Mouse (Mus musculus) layer of hippocampus, adult 9-11 months (tissue): ENCODE data around the gene Arl8a.
A peak's percentile ranks its signal among the peaks of the same experiment; 100 is the strongest.

Source experiments
- DNase-seq: peaks from one replicate; pipeline ENCODE4 v3.0.0; 2022

Gene Arl8a

DNA sequence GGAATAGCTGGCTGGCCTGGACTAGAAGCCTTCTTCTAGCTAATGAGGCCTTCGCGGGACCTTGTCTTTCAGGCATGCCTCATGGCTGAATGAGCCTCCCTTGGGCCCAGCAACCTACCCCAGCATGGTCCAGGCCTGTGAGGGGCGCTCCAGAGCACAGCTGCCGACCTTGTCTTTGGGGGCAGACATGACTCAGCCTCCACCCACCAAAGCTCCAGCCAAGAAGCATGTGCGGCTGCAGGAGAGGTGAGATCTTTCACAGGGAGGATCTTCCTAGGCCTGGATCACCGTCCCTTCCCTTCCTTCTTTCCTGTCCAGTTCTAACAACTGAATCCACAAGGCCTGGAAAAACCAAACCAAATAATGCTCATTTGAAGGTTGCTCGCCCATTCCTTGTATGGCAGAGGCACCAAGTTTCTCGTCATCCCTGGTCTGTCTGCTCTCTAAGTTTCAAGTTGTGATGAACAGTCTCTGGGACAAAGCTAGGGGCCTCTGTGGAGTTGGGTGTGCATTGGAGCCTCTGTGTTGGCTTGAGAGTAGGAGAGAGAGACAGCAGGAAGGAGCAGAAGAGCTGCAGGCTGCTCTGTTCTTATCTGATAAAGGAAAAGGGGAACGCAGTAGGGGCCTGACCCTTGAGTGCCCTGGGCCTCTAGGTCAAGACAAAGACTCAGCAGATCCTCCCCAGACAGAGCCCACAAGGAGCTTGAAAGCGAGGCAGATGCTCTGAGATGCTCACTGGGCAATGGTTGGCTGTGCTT is 12.8 kb upstream of the Arl8a start:
- DNase-seq = no peak

DNA sequence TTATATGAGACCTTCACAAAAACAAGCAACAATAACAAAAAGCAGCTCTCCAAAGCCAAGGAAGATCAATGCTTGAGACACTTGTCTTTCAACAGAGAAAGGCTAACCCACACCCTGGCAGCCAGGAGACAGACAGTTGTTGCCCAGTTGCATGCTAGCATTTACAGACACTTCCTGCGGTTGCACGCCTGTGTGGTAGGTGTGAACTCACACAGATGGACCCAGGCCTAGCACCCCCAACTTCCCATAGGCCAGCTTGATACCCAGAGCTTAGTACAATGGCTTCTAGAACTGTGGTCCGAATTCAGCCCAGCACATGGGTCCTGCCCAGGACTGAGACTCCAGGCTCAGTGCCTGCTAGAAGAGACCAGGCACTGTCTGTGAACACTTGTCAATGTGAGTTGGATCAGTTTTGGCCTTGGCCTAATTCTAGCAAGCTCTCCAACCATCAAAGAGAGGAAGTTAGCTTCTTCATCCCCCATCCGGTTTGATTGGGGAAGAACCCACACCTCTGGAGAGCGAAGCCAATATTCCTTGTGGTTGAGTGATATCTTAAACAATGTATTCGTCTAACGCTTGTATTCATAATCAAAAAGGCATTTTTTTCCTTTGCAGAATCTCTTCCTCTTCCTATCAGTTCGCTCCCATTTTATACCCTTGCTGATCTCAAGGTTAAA is 11.4 kb upstream of the Arl8a start:
- no peak for DNase-seq

DNA sequence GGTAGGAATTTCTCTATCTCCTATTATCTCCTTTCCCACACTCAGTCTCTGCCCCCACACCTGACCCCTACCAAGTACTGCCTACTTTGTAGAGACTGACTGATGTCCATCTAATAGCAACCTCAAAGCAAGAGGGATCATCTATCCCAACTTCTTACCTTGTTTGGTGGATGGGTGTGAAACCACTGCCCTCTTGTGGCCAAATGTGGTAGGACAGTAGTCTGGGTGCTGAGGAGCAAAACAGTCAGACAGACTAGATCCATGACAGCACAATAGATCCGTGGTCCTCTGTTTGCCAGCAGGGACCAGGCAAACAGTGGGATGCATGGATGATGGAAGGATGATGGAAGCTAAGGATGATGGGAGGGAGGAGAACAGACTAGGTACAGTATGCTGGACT is 10.1 kb upstream of the Arl8a start:
- DNase-seq = no peak

DNA sequence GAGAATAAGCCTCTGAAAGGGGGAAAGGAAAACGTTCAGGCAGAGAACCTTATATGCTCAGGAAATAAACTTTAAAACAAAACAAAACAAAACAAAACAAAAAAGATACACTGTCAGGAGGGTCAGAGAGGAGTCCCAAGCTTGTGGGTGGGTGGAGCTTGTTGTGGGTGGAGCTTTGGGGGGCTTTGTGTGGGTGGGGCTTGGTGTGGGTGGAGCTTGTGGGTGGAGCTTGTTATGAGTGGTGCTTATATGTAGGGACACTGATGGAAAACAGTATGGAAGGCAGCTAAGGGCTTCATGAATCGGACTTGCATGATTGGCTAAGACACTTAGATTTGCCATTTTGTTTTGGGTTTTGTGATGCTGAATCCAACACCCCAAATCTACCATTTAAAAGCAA is 6.7 kb upstream of the Arl8a start:
- no peak for DNase-seq

DNA sequence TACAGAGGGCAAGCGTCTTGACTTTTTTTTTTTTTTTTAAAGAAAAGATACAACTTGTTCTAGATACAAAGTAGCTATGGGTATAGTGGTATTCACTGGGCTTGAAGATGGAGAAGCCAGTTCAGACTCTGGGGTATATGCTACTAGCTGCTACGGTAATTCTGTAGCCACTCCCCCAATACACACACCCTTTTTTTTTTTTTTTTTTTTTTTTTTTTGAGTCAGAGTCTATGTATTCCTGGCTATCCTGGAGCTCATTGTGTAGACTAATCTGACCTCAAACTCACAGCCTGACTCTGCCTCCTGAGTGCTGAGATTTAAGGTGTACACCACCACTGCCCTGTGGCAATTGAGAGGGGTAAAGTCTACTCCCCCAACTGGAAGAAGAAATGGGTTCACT is 4.2 kb upstream of the Arl8a start:
- no peak for DNase-seq

DNA sequence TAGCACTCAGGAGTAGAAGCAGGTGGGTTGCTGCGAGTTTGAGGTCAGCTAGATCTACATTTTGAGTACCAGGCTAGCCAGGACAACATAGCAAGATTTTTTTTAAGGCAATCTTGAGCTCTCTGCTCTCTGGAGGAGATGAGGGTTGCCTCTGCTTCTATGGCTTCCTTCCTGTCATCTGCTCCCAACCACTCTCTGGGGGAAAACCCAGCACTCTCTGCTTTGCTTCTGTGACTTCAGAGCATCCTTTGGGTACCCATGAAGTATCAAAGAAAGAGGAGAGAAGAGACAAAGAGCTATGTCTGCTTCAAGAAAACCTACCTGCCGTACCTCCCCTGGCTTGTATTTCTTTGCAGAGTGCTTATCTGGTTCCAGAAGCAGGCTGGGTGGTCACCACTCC is 2.7 kb upstream of the Arl8a start:
- no peak for DNase-seq

DNA sequence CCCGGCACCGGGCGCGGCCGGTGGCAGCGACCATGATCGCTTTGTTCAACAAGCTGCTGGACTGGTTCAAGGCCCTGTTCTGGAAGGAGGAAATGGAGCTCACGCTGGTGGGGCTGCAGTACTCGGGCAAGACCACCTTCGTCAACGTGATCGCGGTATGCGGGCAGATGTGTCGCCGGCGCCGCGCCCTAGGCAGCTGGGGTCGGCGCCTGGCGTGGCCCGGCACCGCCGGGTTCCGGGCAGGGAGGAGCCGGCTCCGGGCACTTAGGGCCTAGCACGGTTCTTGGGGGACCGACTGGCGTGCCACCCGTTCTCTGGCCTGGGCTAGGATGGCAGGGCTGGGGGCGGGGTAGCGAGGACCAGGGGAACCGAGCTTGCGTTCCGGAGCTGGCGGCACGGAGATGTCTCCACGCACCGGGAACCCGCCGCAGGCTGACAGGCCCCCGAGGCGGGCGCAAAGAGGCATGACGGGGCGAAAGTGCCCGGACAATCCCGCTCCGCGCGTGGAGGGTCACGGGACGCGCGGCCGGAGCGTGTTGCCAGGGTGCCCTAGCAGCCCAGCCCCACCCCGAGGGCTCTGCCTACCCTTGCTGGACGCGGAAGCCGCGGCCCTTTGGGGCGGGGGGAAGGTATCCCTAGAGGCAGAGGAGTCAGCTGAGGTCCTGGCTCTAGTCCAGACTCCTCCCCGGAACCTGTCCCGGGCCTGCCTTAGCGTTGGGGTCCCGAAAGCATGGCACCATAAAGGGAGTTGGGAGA is 500 bp downstream of the Arl8a start:
- DNase-seq = peak; percentile 91

DNA sequence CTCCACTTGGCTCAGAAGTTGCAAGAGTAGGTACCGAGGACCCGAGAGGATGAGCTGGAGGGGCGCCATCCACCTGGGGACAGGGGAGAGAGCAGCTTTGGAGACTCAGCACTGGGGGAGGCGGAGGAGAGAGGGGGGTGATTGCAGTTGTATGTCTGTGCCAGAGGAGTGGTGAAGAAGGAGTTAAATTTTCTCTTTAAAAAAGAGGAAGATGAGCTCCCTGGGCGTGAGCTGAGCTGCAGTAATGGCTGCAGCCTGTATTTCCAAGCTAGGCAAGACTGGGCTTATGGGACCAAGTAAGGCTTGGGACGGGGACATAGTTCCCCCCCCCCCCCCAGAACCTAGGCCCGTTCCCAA is 1.1 kb downstream of the Arl8a start:
- no peak for DNase-seq

DNA sequence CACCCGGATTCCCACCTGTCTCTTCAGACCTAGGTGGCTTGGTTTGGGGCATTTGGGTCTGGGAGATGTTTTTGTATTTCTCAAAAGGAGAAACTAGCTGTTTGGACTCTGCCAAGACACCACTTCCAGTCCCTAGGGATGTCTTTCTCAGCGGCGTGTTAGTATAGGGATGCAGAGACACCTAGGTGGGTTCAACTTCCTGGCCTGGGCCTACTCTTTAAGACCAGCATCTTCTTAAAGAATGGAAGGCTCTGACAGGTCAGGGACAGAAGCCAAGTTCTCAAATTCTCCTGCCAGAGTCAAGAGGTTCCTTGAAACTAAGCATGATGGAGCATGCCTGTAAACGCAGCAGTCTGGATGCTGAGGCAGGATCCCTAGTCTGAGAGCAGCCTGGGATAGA is 1.9 kb downstream of the Arl8a start:
- DNase-seq = no peak

DNA sequence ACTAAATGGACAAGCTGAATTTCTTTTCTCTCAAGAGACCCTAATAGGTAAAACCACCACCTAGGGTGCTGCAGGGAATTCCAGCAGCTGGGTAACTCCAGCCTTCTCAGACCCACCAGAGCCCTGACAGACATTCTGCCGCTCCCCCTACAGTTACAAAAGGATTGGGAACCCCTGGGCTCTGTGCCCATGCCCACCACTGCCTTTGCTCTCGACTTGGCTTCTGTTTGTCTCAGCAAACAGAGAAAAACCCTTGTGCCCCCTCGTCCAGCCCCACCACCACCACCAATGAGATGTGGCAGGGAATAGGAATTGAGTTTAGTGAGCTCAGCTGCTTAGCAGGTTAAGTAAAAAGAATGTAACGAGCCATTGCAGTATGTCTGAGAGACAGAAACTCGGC is 2.4 kb downstream of the Arl8a start:
- DNase-seq = no peak

DNA sequence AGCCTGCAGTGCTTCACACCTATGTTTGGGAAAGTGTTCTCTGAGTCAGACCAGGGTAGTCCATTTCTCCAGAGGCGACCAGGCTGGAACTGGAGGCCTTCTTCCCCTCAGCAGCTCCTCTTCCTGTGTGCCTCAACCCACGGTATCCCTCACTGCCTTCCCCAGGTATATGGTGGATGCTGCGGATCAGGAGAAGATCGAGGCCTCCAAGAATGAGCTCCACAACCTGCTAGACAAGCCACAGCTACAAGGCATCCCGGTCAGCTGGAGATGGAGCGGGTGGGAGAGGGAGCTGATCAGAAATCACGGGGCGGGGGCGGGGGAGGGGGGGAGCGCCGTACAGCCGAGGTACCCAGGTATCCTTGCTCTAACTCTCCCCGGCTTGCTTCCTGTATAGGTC is 7.4 kb downstream of the Arl8a start:
- DNase-seq = no peak

DNA sequence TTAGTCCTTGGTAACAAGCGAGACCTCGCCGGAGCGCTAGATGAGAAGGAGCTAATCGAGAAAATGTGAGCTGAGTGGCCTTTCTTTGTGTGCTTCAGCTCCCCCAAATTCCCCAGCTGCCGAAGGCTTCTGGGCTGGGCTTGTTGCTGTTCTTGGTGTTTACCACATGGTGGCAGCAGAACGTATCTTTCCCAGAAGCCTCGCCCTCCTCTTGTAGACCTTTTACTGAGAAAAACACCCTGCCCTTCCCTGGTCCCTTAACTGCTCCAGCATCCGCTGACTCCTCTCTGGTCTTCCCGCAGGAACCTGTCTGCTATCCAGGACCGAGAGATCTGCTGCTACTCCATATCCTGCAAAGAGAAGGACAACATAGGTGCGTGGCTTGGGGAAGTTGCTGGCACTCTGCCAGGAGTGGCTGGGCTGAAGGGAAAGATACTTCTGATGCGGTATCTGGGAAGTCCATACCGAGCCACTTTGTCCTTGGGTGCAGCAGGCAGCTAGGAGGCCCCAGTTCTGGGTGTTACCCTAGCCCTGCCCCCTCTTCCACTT is 7.9 kb downstream of the Arl8a start:
- peak; percentile 80 for DNase-seq

DNA sequence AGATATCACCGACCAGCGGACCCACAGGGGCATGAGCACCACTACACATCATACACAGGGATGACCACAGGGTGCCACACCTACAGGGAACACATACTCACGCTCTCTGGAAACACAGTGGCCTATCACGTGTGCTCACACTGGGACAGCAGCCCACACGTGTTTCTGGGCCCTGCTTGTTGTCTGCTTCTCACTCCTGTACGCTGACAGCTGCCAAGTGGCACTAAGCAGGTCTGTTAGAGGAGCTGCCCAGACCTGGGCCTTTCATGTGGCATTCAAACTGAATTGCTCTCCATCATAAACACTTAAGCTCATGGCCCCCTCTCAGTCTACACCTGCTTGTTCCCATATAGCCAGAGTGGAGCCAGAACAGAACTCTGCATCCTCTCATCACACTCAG is 9.7 kb downstream of the Arl8a start:
- no peak for DNase-seq

DNA sequence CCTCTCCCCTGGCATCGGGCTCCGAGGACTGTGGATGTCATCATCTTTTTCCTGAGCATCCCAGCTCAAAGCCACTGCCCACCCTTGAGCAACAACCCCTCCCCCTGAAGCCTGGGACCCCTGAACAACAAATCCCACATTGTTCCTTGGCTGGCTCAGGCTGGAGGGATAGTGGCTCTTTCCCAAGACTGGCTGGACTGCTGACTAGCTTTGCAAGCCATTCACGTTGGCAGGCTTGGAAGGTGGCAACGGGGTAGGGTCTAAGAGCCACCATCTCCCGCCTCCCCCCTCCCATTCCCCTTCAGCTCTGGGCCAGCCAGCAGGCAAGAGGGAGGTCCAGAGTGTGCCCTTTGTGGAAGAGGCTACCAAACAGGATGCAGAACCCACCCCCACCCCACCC is 12.0 kb downstream of the Arl8a start:
- DNase-seq = peak; percentile 82

DNA sequence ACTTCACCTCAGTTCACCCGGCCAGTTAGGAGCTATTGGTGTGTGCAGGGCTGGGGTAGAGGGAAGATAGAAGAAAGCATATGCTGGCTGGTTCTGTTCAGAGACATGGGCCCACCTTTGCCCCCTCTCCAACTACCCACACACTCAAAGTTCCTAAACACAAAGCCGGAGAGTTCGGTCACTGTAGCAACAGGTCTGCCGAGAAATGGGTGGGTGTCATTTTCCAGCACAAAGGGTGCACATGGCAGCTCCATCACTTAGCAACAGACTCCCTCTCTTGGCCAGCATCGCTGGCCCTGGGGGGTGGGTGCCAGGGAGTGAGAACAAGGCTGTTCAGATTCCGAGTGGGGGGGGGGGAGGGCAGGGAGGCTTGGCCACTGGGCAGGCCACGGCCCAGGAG is 12.4 kb downstream of the Arl8a start:
- DNase-seq = peak; percentile 85

DNA sequence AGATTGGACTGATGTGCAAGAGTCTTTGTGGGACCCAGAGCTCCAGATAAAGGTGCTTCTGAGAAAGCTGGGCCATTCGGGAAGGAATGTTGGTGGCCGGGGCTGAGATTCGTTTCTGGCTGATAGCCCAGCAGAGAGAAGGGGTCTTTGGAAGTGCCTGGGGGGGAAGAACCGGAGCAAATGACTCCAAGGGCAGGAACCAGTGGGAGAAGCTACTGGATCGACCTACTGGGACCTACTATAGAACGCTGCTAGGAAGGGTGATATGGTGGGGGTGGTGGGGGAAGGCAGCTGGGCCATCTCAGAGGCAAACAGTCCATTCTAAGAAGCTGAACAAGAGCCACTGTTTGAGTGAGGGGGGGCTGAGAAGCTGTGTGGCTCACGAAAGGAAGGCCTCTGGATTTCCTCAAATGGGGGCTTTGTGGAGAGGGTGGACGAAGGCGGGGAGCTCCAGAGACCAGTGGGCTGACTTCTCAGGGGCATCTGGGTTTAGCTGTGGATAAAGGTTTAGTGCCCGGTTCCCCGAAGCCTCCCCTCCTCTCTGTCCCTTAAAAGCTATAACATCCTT is 13.0 kb downstream of the Arl8a start:
- DNase-seq = no peak

DNA sequence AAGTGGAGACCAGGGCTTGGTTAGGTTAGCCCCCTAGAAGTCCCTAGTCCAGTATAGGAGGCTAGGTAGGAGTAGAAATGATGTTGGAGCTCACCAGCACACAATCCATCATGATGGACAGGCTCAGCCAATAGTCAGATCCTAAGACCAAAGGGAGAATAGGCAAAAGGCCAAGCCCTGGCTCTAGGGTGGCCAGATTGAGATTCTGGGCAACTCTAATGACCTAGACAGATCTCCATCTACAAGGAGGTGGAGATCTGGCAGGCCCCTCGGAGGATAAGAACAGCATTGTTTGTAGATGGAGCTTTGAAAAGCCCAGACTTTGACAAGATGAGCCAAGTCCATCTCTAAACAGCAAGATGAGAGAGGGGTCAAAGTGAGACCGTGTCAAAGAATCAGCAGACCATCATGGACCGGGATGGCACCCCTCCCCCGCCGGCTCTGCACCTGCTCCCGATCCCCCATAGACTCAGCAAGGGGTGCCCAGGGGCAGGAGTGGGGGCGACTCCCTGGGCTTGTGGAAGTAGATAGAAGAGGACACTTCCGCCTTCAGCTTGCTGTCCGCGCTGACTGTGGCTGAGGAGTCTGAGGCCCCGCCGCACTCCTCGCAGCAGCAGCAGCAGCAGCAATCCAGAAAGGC is 13.9 kb downstream of the Arl8a start:
- no peak for DNase-seq

DNA sequence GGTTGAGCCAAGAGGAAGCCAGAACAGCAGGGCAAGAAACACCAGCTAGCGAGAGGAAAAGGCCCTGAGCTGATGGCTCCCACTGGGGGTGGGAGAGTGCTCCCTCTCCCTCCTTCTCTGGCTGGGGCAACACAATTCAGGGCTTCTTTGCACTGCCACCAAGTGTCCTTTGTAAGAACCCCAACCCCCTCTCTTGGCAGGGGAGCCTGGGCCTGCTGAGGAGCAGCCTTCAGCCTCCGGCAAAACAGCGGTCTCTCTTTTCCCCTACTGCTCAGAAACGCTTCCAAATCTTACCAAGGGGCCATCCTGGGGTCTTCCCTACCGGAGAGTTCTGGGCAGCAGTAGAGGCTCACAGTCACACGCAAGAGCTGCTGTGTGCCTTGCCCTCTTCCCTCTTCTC is 16.1 kb downstream of the Arl8a start:
- peak; percentile 78 for DNase-seq

DNA sequence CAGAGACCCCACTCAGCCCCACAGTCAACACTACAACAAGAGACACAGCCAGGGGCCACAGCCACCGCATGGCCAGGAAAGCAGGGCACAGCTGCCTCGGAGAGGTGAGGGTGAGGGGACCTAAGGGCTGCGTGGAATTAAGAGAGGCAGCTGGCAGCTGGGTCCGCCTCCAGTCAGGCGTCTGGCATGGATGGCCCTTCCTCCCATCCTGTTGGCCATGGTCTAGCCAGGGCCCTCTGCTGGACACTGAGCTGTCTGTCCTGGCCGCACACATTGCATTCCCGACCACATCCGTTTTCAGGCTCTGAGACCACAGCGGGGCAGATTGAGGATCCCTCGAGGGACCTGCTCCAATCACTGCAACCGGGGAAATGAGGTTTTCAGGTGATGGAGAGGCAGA is 20.8 kb downstream of the Arl8a start, which contains the start of gene Gpr37l1:
Gpr37l1 (minus strand) TSS at position 247 of the 400 bp plus-strand sequence.
- DNase-seq = peak; percentile 62

DNA sequence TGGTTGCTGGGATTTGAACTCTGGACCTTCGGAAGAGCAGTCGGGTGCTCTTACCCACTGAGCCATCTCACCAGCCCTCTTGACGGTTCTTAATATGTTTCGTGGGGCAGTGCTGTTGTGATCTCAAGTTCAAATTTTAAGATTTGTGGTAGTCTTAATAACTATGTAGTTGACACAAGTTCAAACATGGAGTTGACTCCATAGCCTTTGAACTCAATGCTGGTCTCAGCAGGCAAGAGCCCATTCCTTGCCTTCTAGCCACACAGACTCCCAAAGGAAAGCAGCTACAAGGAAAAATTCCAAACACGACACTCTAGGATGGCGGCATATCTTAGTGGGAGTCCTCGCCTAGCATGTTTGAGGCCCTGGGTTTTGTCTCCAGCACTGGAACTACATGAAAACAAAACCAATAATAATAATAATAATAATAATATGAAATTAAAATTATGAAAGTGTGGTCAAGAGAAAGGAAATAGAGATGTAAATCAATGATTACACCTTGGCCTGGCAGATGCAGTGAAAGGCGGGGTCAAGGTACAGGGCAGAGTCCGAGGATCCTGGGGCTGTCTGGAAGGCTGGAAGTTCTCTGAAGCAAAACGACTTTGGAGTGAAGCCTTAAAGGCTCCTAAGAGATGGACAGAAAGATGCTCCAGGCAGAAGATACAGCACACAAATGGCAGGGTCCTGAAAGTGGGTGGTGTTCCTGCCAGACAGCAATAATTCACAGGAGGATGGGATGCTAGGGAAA is 22.0 kb downstream of the Arl8a start:
- no peak for DNase-seq

DNA sequence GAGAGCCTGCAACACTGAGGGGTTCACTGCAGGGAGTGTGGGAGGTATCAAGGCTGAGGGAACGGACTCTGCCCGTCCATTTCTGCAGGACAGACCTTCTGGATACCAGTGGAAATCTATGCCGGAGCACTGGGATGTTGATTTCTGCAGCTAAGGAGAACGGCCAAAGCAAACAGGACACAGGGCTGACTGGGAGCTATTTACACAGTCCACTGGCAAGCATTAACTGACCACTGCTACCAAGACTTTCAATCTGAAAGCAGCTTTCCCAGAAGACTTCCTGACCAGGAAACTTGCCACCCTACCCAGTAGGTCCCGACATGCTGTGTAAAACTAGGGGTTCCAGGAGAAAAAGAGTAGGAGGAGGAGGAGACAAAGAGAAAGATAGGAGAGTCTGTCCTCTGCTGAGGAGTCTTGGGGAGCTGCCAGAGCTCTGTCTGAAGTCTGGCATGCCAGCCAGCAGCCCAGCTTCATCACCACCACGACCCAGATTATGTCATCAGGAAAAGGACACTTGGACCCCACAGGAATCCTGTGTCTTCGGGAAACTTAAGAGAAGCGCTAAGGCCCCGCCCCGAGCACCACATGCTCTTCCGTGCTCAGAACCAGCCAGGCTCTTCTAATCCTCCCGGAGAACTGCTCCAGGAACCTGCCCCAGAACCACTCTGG is 23.1 kb downstream of the Arl8a start:
- DNase-seq = no peak

DNA sequence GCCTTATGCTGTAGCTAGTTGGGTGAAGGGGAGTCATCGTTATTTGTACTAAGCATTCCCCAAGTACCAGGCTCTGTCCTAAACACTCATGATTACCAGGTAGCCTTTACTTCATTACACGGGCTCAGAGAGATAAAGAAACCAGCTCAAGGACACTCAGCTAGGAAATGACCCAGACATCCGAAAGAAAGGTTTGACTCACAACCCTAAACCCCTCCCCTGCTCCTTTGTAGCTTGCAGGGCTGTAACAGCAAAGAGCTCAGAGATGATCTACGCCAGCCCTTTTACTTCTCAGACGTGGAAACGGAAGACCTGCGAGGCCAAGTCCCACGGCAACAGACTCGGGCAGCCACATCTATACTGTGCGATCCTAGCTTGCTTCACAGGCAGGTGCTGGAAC is 23.7 kb downstream of the Arl8a start:
- DNase-seq = no peak
